Mouse (Mus musculus) thymus, postnatal 0 days (tissue): ENCODE data around the gene Agbl4. TPM values are rescaled to one million over a fixed set of nuclear protein-coding genes. Genes with fewer than 3 reads are reported as not detected.

Experiments
- DNase-seq: peaks from one replicate; pipeline ENCODE4 v3.0.0-alpha.2; 2015; ENCODE audit warnings: low spot score
- polyA plus RNA-seq: library from polyadenylated mRNA; unstranded; fragments of >200 nt; fragmentation: Nextera tagmentation; extraction: Ambion mirVana; gene quantifications from 2 replicates; pipeline ENCODE4 v1.2.1, GENCODE M21; 2015

Agbl4 gene
- polyA plus RNA-seq, 1 experiment from 2014 or later = 0.08 TPM

DNA sequence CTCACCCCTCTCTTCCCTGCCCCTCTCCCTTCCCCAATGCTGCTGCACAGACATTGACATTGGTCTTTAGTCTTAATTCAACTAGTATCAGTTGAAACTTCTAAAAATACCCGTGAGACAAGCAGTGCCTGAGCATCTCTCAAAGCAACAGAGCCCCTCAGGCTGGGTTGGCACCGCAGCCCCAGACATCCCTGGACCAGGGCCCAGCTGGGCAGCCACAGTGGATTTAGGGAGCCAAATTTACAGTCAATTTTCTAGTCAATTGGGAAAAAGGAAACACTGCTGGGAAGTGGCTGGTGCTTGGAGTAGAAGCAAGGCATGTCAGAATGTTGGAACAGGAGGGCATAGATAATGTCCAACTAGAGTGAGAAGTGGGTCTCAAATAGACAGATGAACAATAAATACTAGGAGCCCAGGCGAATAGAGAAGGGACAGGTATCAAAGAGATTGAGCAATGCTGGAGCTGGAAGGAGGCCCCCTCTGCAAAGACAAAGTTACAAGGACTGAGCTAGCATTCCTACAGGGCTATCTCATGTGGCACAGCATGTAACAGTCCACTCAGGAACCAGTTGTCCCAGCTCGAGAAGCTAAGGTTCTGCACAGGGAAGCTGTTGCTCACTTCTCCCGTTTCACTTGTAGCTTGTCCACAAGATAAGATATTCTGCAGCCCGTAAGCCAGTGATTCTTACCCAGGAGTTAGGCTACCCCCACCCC is 1247.8 kb downstream of the Agbl4 start:
- DNase-seq = no peak

DNA sequence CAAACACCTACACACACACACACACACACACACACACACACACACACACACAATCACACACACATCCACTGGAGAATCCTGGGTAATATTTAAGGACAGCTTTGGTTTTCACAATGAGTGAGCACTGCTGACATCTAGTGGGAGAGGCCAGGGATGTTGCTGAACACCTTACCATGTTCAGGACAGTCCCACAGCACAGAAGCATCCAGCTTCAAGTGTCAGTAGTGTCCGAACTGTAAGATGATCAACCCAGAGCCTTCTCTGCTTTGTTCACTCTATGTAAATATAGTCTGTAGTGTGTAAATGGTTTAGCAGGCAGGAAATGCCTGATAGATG is 1248.3 kb downstream of the Agbl4 start:
- DNase-seq = no peak

DNA sequence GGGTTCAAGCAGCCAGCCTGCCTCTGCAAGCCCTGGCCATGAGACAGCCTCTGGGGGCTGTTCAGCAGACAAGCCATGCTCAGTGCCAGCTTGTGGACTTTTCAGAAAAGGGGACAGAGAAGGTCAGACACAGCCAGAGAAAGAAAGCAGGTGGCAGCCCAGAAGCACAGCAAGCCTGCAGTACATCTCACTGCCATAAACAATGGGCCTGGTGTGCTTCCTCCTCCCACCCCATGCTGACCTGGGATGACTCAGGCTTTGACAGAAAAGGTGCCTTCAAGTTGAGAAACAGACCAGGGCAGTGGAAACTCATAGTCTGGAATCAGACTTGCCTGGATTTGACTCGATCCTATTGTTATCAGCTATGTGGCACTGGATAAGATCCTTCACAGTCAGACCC is 1256.0 kb downstream of the Agbl4 start:
- no peak for DNase-seq

DNA sequence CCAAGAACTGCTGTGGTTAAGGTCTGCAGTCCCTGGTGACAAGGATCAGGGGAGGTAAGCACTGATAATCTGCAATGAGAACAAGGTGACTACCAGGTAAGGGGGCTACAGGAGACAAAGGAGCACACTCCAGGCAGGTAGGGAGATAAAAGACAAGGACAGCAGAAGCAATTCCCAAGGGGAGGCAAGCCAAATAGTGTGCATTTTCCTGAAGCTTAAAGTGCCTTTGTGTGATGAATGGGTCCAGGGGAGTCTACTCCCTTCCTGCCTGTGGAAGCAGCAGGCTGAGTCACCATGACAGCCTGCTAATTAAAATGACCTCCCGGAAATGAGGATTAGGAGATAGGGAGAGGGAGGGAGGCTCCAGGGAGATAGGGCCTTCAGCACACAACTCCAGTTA is 1266.3 kb downstream of the Agbl4 start:
- no peak for DNase-seq

DNA sequence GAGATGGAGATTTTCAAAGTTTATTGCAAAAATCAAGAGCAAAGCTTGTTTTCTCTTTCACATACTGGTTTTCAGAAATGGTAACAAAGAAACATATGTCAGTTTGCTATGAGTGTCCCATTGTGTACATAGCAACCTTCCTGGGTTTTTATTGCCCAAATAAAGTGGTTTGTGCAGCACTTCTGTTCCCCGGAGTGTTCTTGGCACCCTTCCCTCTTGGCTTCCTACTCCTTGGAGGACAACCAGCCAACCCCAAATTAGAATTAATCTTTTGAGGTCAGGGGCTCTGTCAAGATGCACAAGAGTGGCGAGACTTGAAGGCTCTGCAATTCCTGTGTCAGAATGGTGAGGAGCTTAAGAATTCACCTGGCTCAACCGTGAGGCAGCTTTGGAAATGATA is 1266.7 kb downstream of the Agbl4 start:
- no peak for DNase-seq

DNA sequence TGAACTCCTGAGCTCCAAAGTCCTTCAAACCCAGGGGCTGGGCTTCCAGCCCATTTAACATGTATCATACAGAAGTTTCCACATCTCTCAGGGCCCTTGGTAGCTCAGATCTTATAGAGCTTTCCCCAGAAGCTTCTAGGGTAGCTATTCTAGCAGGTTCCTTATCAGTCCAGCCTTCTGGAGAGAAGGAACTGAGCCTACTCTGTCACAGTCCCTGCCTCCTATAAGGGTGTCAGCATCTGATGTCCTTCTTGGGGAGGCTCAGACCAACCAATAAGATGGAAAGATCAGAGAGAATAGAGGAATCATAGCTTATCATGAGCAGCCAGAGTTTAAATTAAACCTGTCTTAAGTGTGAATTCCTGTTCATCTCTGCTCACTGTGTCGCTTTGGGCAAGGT is 1269.3 kb downstream of the Agbl4 start:
- DNase-seq = no peak

DNA sequence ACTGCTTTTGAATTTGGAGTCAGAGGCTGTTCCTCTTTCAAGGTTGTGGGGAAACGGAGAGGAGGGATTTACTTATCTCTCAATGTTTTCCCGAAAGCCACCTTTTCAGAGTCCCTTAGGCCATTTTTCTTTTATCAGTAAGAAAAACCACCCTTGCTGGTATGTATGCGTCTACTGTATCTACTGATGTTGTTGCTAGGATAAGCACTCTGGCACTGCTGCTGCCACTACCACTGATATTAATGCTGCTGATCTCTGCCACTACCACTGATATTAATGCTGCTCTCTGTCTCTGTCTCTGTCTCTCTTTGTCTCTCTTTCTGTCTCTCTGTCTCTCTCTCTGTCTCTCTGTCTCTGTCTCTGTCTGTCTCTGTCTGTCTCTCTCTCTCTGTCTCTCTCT is 1271.9 kb downstream of the Agbl4 start:
- no peak for DNase-seq

DNA sequence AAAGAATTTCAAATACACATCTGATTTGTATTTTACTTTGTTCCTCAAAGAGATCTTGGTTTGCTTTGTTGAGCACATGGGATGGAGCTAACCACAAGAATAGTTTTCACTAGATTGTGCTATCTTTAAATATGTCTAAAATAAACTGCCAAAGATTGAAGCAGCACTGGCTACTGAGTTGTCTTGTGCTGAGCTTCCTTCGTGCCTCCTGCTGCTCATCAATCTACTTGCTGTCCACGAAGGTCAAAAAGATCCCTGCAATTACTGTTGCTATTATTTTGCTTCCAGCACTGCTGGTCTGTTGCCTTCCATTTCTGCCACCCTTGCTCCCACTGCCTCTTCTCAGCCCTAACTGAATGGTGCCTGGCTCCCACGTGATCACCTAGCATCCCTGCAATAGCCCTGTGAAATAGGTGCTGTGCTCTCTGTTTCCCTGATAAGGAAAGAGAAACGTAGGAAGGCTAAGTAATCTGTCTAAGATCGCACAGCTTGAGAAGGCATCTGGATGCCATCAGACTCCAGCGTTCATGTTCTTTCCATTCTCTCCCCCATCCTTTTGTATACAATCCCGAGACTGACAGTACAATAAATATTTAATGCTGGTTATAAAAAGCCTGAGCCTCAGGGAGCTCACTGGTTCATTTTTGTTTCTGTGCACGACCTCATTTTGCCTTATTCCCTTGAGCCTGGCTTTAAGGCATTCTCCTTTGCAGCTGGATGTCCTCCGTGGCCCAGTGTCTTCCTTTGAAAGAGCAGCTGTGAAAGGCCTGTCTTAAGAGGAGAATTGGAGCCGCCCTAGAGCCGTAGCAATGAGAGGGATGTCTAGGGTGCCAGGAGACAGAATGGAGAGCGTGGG is 1273.3 kb downstream of the Agbl4 start:
- DNase-seq = no peak

DNA sequence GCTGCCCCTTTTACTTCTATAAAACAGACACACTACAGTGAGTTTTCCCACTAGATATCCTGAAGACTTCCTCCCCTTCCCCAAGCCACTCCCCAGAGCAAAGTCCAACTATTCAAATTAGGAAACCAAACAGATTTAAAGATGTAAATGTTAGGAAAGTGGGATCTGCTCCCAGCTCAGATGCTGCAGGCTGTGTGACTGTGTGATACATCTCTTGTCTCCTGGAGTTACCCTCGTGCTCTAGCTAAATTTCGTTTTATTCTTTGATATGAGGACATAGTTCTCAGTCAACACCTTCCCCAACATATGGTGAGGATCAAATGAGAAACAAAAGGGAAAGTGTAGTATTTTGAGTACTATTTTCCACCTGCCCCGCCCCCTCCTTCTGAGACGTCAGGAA is 1274.0 kb downstream of the Agbl4 start:
- no peak for DNase-seq

DNA sequence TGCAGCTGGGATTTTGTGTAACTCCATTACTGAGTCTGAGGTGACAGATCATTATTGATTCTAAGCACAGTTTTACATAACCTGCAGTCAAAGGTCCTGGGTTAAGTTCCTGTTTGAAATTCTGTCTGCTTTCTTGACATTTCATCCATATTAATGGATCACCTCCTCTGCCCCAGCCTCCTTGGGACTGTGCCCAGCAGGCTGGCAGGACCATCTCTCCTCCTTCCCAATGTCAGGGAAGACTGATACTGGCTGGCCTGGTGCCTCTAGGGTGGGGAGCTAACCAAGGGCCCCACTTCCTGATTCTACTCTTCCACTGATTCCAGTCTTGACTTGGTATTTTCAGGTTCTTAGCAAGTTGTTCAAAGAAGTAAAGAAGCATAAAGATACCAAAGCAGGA is 1276.4 kb downstream of the Agbl4 start:
- DNase-seq = no peak

DNA sequence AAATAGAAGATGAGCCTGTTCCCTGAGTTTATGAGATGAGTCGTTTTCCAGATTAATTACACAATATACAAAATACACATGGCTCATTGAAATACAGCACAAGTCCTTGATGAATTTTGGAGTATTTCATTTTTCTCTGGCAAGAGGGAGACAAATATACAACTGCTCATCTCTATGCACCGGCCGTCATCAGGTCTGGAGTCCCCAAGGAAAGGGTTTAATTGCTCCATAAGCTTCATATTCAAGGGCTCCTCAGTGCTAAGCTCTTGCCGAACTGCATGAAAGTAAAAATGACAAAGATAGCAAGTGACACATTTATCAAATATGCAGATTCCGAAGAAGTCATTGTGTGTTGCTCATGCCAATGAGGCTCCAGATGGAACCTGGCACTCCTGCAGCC is 1284.5 kb downstream of the Agbl4 start:
- no peak for DNase-seq

DNA sequence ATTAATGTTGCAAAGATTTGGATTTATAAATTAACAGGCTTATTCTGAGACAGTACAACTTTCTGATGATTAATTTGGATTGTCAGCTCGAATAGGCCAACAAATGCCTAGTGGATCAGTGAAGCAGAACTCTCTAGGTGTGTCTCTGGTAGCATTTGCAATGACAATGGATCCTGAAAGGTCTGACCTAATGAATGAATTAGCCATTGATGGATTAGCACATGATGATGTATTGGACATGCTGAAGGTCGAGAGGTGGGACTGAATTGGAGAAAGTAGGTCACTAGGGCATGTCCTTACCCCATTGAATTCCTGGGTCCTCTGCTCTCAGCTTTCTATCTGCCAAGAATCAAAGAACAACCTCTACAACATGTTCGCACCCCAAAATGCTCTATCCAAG is 1285.3 kb downstream of the Agbl4 start:
- DNase-seq = no peak

DNA sequence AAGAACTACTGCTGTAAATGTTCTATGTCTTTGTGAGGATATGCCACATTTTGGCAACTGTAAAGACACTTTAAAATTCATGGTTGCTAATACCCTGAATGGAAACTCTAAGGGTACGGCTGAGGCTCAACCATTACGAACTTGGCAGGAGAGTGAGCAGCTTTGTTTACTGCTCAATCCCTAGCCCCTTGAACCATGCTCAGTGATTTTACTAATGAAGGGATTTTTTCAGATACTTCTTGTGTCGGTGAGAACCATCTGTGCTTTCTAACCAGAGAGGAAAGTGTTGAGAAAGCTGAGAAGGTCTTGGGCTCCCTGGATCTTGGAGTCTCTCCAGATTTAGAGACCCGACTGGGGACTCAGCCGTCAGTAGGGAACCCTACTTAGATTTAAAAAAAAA is 1286.4 kb downstream of the Agbl4 start:
- no peak for DNase-seq

DNA sequence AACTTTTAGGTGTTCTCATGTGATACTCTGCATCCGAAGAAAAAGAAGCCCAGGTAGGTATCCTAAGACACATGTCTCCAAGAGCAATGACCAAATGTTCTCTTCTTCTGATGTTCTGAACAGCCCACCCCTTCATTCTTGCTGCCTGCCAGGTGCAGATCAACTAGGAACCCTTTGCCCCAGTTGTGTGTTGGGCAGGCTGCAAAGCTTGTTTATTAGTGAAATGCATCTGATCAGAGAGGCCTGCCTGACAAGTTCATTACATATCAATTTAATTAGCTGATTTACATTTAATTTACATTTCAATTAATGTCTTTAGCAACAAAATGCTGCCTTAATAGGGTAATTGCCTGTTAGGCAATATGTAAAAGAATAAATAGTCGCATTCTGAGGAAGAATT is 1288.5 kb downstream of the Agbl4 start:
- DNase-seq = no peak

DNA sequence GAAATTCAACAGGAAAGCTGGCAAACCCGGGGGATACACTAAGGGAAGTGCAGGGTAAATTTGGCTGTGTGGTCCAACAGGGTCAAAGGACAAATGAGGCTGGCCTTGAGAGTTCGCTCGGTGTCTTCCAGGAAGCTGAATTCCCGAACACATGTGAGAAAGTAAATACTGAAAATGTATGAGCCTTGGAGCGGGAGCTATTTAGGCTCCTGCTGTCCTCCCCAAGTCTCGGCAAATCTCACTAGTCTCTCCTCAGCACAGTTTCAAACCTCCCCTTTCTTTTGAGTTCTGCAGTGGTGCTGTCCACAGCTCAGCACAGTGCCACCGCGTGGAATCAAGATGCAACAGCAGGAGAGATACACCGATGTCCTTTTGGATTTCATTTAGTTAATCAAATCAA is 1289.5 kb downstream of the Agbl4 start:
- DNase-seq = peak; percentile 59

DNA sequence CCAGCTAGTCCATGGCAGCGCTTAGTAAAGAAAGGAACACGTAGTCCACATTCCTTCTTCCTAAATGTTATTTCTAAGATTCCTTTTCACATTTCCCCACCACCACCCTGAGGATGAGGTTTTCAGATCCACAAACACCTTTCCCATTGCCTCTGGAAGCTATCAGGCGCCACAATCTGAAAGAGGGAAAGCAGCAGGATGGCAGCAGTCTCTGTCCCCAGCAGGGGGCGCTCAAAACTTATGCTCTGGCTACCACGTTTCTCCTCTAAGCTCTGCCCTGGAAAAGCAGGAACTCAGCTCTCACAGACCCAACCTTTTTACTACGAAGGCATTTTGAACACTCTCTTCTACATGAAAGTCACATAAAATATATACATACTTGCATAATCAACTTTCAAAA is 1290.2 kb downstream of the Agbl4 start:
- peak; percentile 69 for DNase-seq

DNA sequence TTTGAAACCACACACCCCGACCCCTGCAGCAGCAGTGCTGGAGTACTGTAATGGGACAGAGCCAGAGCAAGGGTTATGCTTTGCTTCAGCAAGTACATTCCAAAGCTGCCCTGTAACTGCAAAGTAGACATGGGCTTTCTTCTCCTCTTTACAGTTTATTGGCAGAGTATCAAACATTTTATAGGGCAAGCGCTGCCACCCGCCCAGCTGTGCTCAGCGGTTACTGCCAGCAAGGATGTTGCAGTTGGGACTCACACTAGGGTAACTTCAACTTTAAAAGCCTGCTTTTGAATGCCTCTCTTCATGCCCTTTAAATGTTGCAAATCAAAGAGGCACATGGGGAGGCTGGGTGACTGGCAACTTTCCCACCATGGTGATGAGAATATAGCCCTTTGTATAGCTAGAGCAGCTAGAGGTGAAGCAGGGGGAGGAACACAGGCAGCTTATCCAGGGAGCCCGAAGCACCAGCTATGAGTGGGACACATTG is 1293.6 kb downstream of the Agbl4 start:
- DNase-seq = peak; percentile 9

DNA sequence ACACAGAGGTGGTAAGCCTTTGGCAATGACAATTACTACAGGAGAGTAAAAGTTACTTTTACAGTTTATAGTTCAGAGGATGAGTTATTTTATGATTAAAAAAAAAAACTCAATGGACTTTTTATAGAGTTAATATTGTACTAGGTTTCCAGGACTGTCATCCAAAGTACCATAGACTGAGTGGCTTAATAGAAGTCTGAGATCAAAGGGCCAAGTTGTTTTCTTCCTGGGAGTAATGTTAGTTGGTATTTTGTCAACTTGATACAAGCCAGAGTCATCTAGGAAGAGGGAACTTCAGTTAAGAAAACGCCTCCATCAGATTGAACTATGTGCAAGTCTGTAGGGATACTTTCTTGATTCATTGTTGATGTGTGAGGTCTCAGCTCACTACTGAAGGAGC is 1303.9 kb downstream of the Agbl4 start:
- no peak for DNase-seq

DNA sequence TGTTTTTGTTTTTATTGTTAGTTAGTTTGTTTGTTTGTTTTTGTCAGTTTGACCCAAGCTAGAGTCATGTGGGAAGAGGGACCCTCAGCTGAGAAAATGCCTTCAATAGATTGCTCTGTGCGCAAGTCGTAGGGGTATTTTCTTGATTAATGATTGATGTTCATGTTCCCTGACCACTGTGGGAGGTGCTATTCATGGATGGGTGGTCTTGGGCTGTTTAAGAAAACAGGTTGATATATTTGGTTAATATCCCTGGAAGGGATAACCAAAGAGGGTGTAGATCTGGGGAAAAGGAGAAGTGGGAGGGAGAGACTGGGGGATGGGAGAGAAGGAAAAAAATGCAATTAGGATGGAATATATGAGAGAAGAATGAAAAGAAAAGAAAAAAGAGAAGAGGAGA is 1306.7 kb downstream of the Agbl4 start:
- no peak for DNase-seq

DNA sequence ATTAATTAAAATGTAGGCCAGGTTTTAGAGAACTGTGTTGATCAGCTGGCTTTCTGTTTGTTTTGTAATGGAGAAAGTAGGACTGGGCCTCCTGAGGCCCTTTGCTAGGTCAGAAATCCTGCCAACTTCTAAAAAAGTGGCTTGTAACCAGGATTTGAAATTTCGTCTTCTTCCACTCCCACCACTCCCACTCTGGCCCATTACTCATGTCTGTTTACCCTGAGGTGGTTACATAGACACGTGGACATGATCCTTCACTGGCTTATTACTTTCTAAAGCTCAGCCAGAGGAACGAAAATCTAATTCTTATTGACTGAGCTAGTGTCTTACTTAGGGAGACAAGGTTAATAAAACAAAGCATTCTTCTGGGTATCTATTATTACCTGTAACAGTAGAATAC is 1307.5 kb downstream of the Agbl4 start:
- DNase-seq = no peak
